Mouse (Mus musculus): ENCODE data around the gene Brd7. TPM values are rescaled to one million over a fixed set of nuclear protein-coding genes. Genes with fewer than 3 reads are reported as not detected.

Gene Brd7
- total RNA-seq, 1 experiment from 2014 or later = 53.3 TPM

- no peak for ATAC-seq (replicated peaks in 1 of 2; ENCODE audit: insufficient read depth in 1 of 2, low FRiP score in 2 of 2, low TSS enrichment in 1 of 2, low read depth in 1 of 2, poor library complexity in 2 of 2, severe bottlenecking in 2 of 2)
Measured at GRCm38 (mm10) chr8:88320134-88320533, 41.9 kb downstream of the Brd7 start.

GRCm38 (mm10) chr8:88318151-88318550 lies 43.8 kb downstream of the Brd7 start:
- ATAC-seq (replicated peaks in 1 of 2; ENCODE audit: insufficient read depth in 1 of 2, low FRiP score in 2 of 2, low TSS enrichment in 1 of 2, low read depth in 1 of 2, poor library complexity in 2 of 2, severe bottlenecking in 2 of 2) = no peak

GRCm38 (mm10) chr8:88317341-88317740 lies 44.7 kb downstream of the Brd7 start:
- ATAC-seq (replicated peaks in 1 of 2; ENCODE audit: insufficient read depth in 1 of 2, low FRiP score in 2 of 2, low TSS enrichment in 1 of 2, low read depth in 1 of 2, poor library complexity in 2 of 2, severe bottlenecking in 2 of 2) = no peak

- no peak for ATAC-seq (replicated peaks in 1 of 2; ENCODE audit: insufficient read depth in 1 of 2, low FRiP score in 2 of 2, low TSS enrichment in 1 of 2, low read depth in 1 of 2, poor library complexity in 2 of 2, severe bottlenecking in 2 of 2)
Measured at GRCm38 (mm10) chr8:88316139-88316931, 45.7 kb downstream of the Brd7 start.

- ATAC-seq (replicated peaks in 1 of 2; ENCODE audit: insufficient read depth in 1 of 2, low FRiP score in 2 of 2, low TSS enrichment in 1 of 2, low read depth in 1 of 2, poor library complexity in 2 of 2, severe bottlenecking in 2 of 2) = no peak
Measured at GRCm38 (mm10) chr8:88315302-88315701, 46.7 kb downstream of the Brd7 start.

GRCm38 (mm10) chr8:88313991-88314390 lies 48.0 kb downstream of the Brd7 start:
- ATAC-seq (replicated peaks in 1 of 2; ENCODE audit: insufficient read depth in 1 of 2, low FRiP score in 2 of 2, low TSS enrichment in 1 of 2, low read depth in 1 of 2, poor library complexity in 2 of 2, severe bottlenecking in 2 of 2) = no peak

GRCm38 (mm10) chr8:88312966-88313365 lies 49.0 kb downstream of the Brd7 start:
- ATAC-seq (replicated peaks in 1 of 2; ENCODE audit: insufficient read depth in 1 of 2, low FRiP score in 2 of 2, low TSS enrichment in 1 of 2, low read depth in 1 of 2, poor library complexity in 2 of 2, severe bottlenecking in 2 of 2) = no peak

GRCm38 (mm10) chr8:88310286-88310685 lies 51.7 kb downstream of the Brd7 start:
- no peak for ATAC-seq (replicated peaks in 1 of 2; ENCODE audit: insufficient read depth in 1 of 2, low FRiP score in 2 of 2, low TSS enrichment in 1 of 2, low read depth in 1 of 2, poor library complexity in 2 of 2, severe bottlenecking in 2 of 2)

- no peak for ATAC-seq (replicated peaks in 1 of 2; ENCODE audit: insufficient read depth in 1 of 2, low FRiP score in 2 of 2, low TSS enrichment in 1 of 2, low read depth in 1 of 2, poor library complexity in 2 of 2, severe bottlenecking in 2 of 2)
Measured at GRCm38 (mm10) chr8:88309881-88310280, 52.1 kb downstream of the Brd7 start.

- peak; percentile 82 to 87 for ATAC-seq (replicated peaks in 1 of 2; ENCODE audit: insufficient read depth in 1 of 2, low FRiP score in 2 of 2, low TSS enrichment in 1 of 2, low read depth in 1 of 2, poor library complexity in 2 of 2, severe bottlenecking in 2 of 2)
Measured at GRCm38 (mm10) chr8:88309274-88309873, 52.6 kb downstream of the Brd7 start.

- no peak for ATAC-seq (replicated peaks in 1 of 2; ENCODE audit: insufficient read depth in 1 of 2, low FRiP score in 2 of 2, low TSS enrichment in 1 of 2, low read depth in 1 of 2, poor library complexity in 2 of 2, severe bottlenecking in 2 of 2)
Measured at GRCm38 (mm10) chr8:88307736-88308135, 54.3 kb downstream of the Brd7 start.

- ATAC-seq (replicated peaks in 1 of 2; ENCODE audit: insufficient read depth in 1 of 2, low FRiP score in 2 of 2, low TSS enrichment in 1 of 2, low read depth in 1 of 2, poor library complexity in 2 of 2, severe bottlenecking in 2 of 2) = peak in 1 of 2 experiments; percentile 40; a peak in 1 of 4 replicates
Measured at GRCm38 (mm10) chr8:88306511-88306910, 55.5 kb downstream of the Brd7 start.

- ATAC-seq (replicated peaks in 1 of 2; ENCODE audit: insufficient read depth in 1 of 2, low FRiP score in 2 of 2, low TSS enrichment in 1 of 2, low read depth in 1 of 2, poor library complexity in 2 of 2, severe bottlenecking in 2 of 2) = peak in 1 of 2 experiments; percentile 31; a peak in 1 of 4 replicates
Measured at GRCm38 (mm10) chr8:88305814-88306213, 56.2 kb downstream of the Brd7 start.

GRCm38 (mm10) chr8:88301589-88302437 lies 60.2 kb downstream of the Brd7 start:
- ATAC-seq (replicated peaks in 1 of 2; ENCODE audit: insufficient read depth in 1 of 2, low FRiP score in 2 of 2, low TSS enrichment in 1 of 2, low read depth in 1 of 2, poor library complexity in 2 of 2, severe bottlenecking in 2 of 2) = no peak

- peak; percentile 75 to 93 for ATAC-seq (replicated peaks in 1 of 2; ENCODE audit: insufficient read depth in 1 of 2, low FRiP score in 2 of 2, low TSS enrichment in 1 of 2, low read depth in 1 of 2, poor library complexity in 2 of 2, severe bottlenecking in 2 of 2)
Measured at GRCm38 (mm10) chr8:88299907-88300603, 61.9 kb downstream of the Brd7 start.

GRCm38 (mm10) chr8:88298733-88299103 lies 63.3 kb downstream of the Brd7 start:
- no peak for ATAC-seq (replicated peaks in 1 of 2; ENCODE audit: insufficient read depth in 1 of 2, low FRiP score in 2 of 2, low TSS enrichment in 1 of 2, low read depth in 1 of 2, poor library complexity in 2 of 2, severe bottlenecking in 2 of 2)

- ATAC-seq (replicated peaks in 1 of 2; ENCODE audit: insufficient read depth in 1 of 2, low FRiP score in 2 of 2, low TSS enrichment in 1 of 2, low read depth in 1 of 2, poor library complexity in 2 of 2, severe bottlenecking in 2 of 2) = no peak
Measured at GRCm38 (mm10) chr8:88297976-88298732, 63.8 kb downstream of the Brd7 start.

All from hematopoietic stem cell, adult 5-6 weeks (primary cell).